Mouse (Mus musculus): ENCODE measurements around the gene Mlst8. TPM values are rescaled to one million over a fixed set of nuclear protein-coding genes. Genes with fewer than 3 reads are reported as not detected.

Gene Mlst8
- polyA plus RNA-seq (2015; fragmentation: Nextera tagmentation; extraction: Ambion mirVana): 35.4 and 36.0 TPM in 2 replicates

DNA sequence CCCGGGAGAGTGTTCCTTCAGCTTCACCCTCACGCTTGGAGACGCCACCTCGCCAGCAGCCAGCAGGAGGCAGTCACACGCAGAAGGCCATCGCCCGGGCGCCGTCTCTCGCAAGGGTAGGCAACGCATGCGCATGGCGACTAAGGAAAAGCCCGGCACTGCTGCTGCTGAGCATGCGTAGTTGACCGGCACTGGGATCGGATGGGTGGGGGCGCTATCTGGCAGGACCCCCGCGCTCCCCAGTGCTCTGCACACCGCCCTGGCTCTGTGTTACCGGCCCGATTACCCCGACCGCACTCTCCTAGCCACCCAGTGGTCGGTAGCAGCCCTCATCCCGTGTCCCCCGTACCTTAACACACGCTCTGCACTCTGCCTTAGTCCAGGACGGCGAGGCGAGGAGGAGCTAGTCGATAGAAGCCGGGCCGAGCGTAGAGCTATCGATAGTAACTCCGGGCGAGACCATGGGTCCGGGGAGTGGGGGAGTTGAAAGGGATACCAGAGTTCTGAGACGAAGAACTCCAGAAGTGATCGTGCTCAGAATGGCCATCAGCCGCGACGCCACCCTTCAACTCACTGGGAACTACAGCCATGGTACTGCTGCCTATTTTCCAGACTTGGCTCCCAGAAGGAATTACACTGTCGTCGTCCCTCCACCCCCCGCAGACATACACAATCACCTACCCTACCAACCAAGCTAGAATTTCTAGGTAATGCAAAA, at the start of gene Mlst8:
Gene Mlst8, minus strand, starts transcription at position 416 of the 718 bp plus-strand sequence.
- WGBS: under 1% methylated on average over 48 of the region's 48 CpGs
- H3K27me3 ChIP-seq: no peaks in the 10 kb centered on the region
- H3K9ac ChIP-seq: peak within 1 kb of the TSS; percentile 86
- peak; percentile 94 for ATAC-seq (ENCODE audit: low FRiP score, low read depth)
- H3K9me3 ChIP-seq: no peaks in the 10 kb centered on the region
- H3K4me1 ChIP-seq (replicated peaks): peaks cover 28% of the 10 kb centered on the region
- peak within 1 kb of the TSS; percentile 99 for H3K27ac ChIP-seq (replicated peaks)
- H3K36me3 ChIP-seq: peaks cover 30% of the 10 kb centered on the region
- peak within 1 kb of the TSS; percentile 86 for H3K4me3 ChIP-seq
- peak within 1 kb of the TSS; percentile 58 for H3K4me2 ChIP-seq

DNA sequence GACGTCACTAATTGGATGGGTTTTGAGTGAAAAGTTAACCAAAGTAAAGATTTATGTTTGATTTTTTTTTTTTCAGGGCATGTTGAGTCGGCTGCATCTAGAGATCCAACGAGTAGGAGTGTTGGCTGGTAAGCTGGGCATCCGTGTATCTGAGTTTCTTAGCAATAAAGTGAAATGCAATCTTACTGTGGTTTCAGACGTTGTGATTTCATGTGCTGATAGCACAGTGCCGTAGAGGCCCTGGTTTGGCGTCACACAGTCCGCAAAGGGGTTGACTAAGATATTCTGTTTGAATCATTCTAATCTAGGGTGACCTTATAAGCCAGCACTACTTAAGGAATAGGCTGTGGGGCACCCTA, 49.7 kb upstream of the Mlst8 start:
- H3K4me1 ChIP-seq (replicated peaks): peaks cover 71% of the 10 kb centered on the region
- peak overlapping the region; percentile 82 for H3K4me2 ChIP-seq
- under 1% methylated on average over 8 of the region's 8 CpGs for WGBS
- H3K27ac ChIP-seq (replicated peaks): peak overlapping the region; percentile 87
- H3K9me3 ChIP-seq: no peaks in the 10 kb centered on the region
- H3K9ac ChIP-seq: peak overlapping the region; percentile 74
- no peaks in the 10 kb centered on the region for H3K36me3 ChIP-seq
- H3K27me3 ChIP-seq: no peaks in the 10 kb centered on the region
- peak overlapping the region; percentile 76 for H3K4me3 ChIP-seq
- ATAC-seq (ENCODE audit: low FRiP score, low read depth): no peak

DNA sequence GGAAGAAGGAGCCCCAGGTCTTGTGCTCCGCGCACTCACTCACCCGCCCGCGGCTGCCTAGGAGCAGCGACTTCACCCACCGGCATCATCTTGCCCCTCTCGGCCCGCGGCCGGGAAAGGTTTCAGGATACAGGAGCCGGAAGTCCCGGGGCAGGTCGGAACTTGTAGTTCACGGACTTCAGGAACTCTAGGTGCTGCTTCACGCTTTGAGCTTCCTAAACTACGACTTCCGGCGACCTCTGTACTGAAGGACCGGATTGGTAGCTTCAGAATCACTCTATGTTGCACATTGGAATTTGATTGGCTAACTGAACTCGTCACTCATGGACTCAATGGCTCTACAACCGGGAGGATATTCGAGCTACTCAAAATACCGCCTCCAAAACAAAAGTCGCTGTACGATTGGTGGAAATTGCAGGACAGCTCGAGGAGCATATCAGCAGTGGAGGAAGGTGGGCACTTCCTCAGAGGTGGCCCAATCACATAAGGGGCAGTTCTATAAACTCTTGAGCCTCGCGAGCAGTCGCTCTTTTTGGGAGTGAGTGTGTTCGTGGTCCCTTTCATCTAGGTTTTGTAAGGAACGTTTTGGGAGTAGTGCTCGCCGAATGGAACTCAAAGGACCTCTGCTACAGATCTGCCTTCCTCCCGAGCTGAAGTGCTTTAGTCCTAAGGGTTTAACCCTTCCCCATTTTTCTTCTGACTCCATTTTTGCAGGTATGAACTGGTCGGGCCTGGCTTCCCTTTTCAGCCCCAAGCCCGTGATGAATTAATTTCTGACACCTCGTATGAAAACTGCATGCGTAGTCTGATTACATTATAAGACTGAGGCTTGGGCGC, 49.1 kb upstream of the Mlst8 start, which contains the start of gene Traf7:
Gene Traf7, minus strand, starts transcription at position 216 of the 837 bp plus-strand sequence.
- Histone ChIP-seq H3K27me3 (no peaks in the 10 kb centered on the region), H3K4me2 (peak within 1 kb of the TSS; percentile 82), H3K4me3 (peak within 1 kb of the TSS; percentile 76), H3K36me3 (no peaks in the 10 kb centered on the region), H3K4me1 (replicated peaks) (peaks cover 65% of the 10 kb centered on the region), H3K9me3 (no peaks in the 10 kb centered on the region), H3K27ac (replicated peaks) (peak within 1 kb of the TSS; percentile 87), H3K9ac (peak within 1 kb of the TSS; percentile 90)
- under 1% methylated on average over 40 of the region's 40 CpGs for WGBS
- ATAC-seq (ENCODE audit: low FRiP score, low read depth): peak; percentile 98

GRCm38 (mm10) chr17:24527315-24527714, 48.4 kb upstream of the Mlst8 start:
- H3K4me1 ChIP-seq (replicated peaks): peaks cover 58% of the 10 kb centered on the region
- no peaks in the 10 kb centered on the region for H3K9me3 ChIP-seq
- H3K4me2 ChIP-seq: peak overlapping the region; percentile 60
- H3K27me3 ChIP-seq: no peaks in the 10 kb centered on the region
- H3K36me3 ChIP-seq: no peaks in the 10 kb centered on the region
- peak overlapping the region; percentile 76 for H3K4me3 ChIP-seq
- H3K9ac ChIP-seq: peak overlapping the region; percentile 90
- H3K27ac ChIP-seq (replicated peaks): peak overlapping the region; percentile 85
- no peak for ATAC-seq (ENCODE audit: low FRiP score, low read depth)
- 0% methylated on average over 14 of the region's 19 CpGs for WGBS

GRCm38 (mm10) chr17:24524734-24525133, 45.9 kb upstream of the Mlst8 start:
- Histone ChIP-seq H3K4me1 (replicated peaks) (peaks cover 33% of the 10 kb centered on the region), H3K36me3 (no peaks in the 10 kb centered on the region), H3K4me2 (no peak overlapping the region), H3K9me3 (no peaks in the 10 kb centered on the region), H3K4me3 (no peak overlapping the region), H3K27me3 (no peaks in the 10 kb centered on the region), H3K27ac (replicated peaks) (no peak overlapping the region), H3K9ac (no peak overlapping the region)
- ATAC-seq (ENCODE audit: low FRiP score, low read depth): no peak
- WGBS: 85% methylated on average over 2 of the region's 2 CpGs

- WGBS: 97% methylated on average over 4 of the region's 4 CpGs
- Histone ChIP-seq H3K27me3 (no peaks in the 10 kb centered on the region), H3K36me3 (peaks cover 23% of the 10 kb centered on the region), H3K9ac (no peak overlapping the region), H3K4me1 (replicated peaks) (peaks cover 7% of the 10 kb centered on the region), H3K4me2 (no peak overlapping the region), H3K4me3 (no peak overlapping the region), H3K27ac (replicated peaks) (no peak overlapping the region), H3K9me3 (no peaks in the 10 kb centered on the region)
- ATAC-seq (ENCODE audit: low FRiP score, low read depth): no peak
These were observed 41.6 kb upstream of the Mlst8 start for GRCm38 (mm10) chr17:24520450-24520849.

GRCm38 (mm10) chr17:24514270-24515257, 35.7 kb upstream of the Mlst8 start:
- Histone ChIP-seq H3K9ac (no peak overlapping the region), H3K4me1 (replicated peaks) (no peaks in the 10 kb centered on the region), H3K9me3 (no peaks in the 10 kb centered on the region), H3K4me3 (no peak overlapping the region), H3K27ac (replicated peaks) (0 out of 2 replicates have a peak overlapping the region, but pooled peaks have one; percentile 25), H3K4me2 (0 out of 2 replicates have a peak overlapping the region, but pooled peaks have one; percentile 11), H3K36me3 (peaks cover 62% of the 10 kb centered on the region), H3K27me3 (no peaks in the 10 kb centered on the region)
- WGBS: 89% methylated on average over 24 of the region's 24 CpGs
- ATAC-seq (ENCODE audit: low FRiP score, low read depth): no peak

DNA sequence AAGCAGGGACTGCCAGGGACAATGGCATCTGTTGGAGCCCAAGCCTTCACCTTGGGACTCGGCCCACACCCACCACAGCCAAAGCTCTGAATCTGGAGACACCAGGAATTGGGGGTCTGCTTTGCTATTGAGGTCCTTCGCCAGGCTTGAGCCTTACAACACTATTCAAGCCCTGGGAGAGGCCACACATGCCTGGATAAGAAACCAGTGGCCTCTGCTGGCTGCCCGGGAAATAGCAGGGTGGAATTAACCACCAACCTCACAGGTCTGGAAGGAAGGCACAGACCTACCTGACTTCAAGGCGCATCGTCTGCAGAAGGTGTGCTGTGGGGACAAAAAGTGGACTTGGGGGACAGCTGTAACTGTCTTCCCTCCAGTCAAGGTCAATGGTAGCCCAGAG, 34.7 kb upstream of the Mlst8 start:
- Histone ChIP-seq H3K9ac (no peak overlapping the region), H3K4me1 (replicated peaks) (no peaks in the 10 kb centered on the region), H3K36me3 (peaks cover 66% of the 10 kb centered on the region), H3K4me3 (no peak overlapping the region), H3K9me3 (no peaks in the 10 kb centered on the region), H3K27ac (replicated peaks) (no peak overlapping the region), H3K27me3 (no peaks in the 10 kb centered on the region), H3K4me2 (0 out of 2 replicates have a peak overlapping the region, but pooled peaks have one; percentile 11)
- 48% methylated on average over 5 of the region's 5 CpGs for WGBS
- ATAC-seq (ENCODE audit: low FRiP score, low read depth): peak; percentile 62; the same call in 1 of the 2 replicates

GRCm38 (mm10) chr17:24507806-24508460, 29.1 kb upstream of the Mlst8 start:
- ATAC-seq (ENCODE audit: low FRiP score, low read depth): no peak
- Histone ChIP-seq H3K4me1 (replicated peaks) (peaks cover 6% of the 10 kb centered on the region; the same call in 1 of the 2 replicates), H3K27ac (replicated peaks) (no peak overlapping the region), H3K36me3 (peaks cover 75% of the 10 kb centered on the region), H3K9ac (no peak overlapping the region), H3K9me3 (no peaks in the 10 kb centered on the region), H3K4me3 (no peak overlapping the region), H3K4me2 (no peak overlapping the region), H3K27me3 (no peaks in the 10 kb centered on the region)
- WGBS: 80% methylated on average over 12 of the region's 12 CpGs

- Histone ChIP-seq H3K27me3 (no peaks in the 10 kb centered on the region), H3K36me3 (peaks cover 78% of the 10 kb centered on the region), H3K27ac (replicated peaks) (no peak overlapping the region), H3K4me3 (no peak overlapping the region), H3K9me3 (no peaks in the 10 kb centered on the region), H3K4me2 (no peak overlapping the region), H3K9ac (no peak overlapping the region), H3K4me1 (replicated peaks) (peaks cover 6% of the 10 kb centered on the region; the same call in 1 of the 2 replicates)
- WGBS: 45% methylated on average over 19 of the region's 19 CpGs
- no peak for ATAC-seq (ENCODE audit: low FRiP score, low read depth)
These were observed 28.3 kb upstream of the Mlst8 start for GRCm38 (mm10) chr17:24507129-24507664.
